Mouse (Mus musculus) thymus, adult 2 months (tissue): ENCODE data around the gene Lef1. TPM values are rescaled to one million over a fixed set of nuclear protein-coding genes. Genes with fewer than 3 reads are reported as not detected.

Experiments
- DNase-seq: peaks from one replicate; pipeline ENCODE4 v3.0.0; 2021
- H3K27ac ChIP-seq: fragments of 200-500 bp; 2 replicates; pipeline ENCODE4 v1.5.1; 2012; ENCODE audit warnings: low read length, control low read depth; ENCODE audit not compliant: control insufficient read depth, insufficient read depth
- H3K27me3 ChIP-seq: fragments of 200-500 bp; 2 replicates; pipeline ENCODE4 v1.6.1; 2012; ENCODE audit warnings: mild to moderate bottlenecking, low read length, moderate library complexity, mixed read lengths; ENCODE audit not compliant: control insufficient read depth, insufficient read depth
- H3K36me3 ChIP-seq: fragments of 200-500 bp; 2 replicates; pipeline ENCODE4 v1.6.1; 2012; ENCODE audit warnings: mild to moderate bottlenecking, low read length, moderate library complexity; ENCODE audit not compliant: control insufficient read depth, insufficient read depth
- H3K4me1 ChIP-seq: fragments of 200-500 bp; replicated peaks from 2 replicates; pipeline ENCODE4 v1.6.1; 2012; ENCODE audit warnings: low read length; ENCODE audit not compliant: control insufficient read depth, insufficient read depth
- H3K4me3 ChIP-seq: fragments of 200-500 bp; 2 replicates; pipeline ENCODE4 v1.5.1; 2012; ENCODE audit warnings: mild to moderate bottlenecking, low read length, control low read depth, moderate library complexity; ENCODE audit not compliant: control insufficient read depth, insufficient read depth
- CTCF ChIP-seq: fragments of 200-500 bp; IDR thresholded peaks from 2 replicates; pipeline ENCODE4 v1.5.1; 2012; ENCODE audit warnings: mild to moderate bottlenecking, control low read depth, low read length, moderate library complexity, borderline replicate concordance; ENCODE audit not compliant: control insufficient read depth, poor library complexity, insufficient read depth; ENCODE audit errors: extremely low read depth
- POLR2A ChIP-seq: fragments of 200-500 bp; IDR thresholded peaks from 2 replicates; pipeline ENCODE4 v1.6.1; 2012; ENCODE audit warnings: mild to moderate bottlenecking, low read length, control low read depth, moderate library complexity; ENCODE audit not compliant: control insufficient read depth, poor library complexity, insufficient read depth; ENCODE audit errors: extremely low read depth
- WGBS: fragments of 180-500 bp; shearing (Covaris S2); methylation state at CpG from one replicate; pipeline ENCODE4 v1.1.7; 2018; 5-methylcytosine and 5-hydroxymethylcytosine counted together
- polyA plus RNA-seq: library from polyadenylated mRNA; depleted of rRNA; stranded (reverse); fragments of >200 nt; gene quantifications from 2 replicates; pipeline ENCODE4 v1.2.3, GENCODE M21; 2012

Gene Lef1
- polyA plus RNA-seq, 1 experiment: 279 TPM

- Histone ChIP-seq H3K27ac (no peak overlapping the region), H3K36me3 (0 out of 2 replicates have a peak, but pooled peaks cover 6% of the 10 kb centered on the region), H3K27me3 (no peaks in the 10 kb centered on the region), H3K4me3 (no peak overlapping the region), H3K4me1 (peaks cover 28% of the 10 kb centered on the region)
- DNase-seq: no peak
- WGBS: 83% methylated on average over 11 of the region's 11 CpGs
- no peak for TF ChIP-seq POLR2A
- TF ChIP-seq CTCF: no peak
Measured at GRCm38 (mm10) chr3:131171292-131171960, 61.2 kb downstream of the Lef1 start.

DNA sequence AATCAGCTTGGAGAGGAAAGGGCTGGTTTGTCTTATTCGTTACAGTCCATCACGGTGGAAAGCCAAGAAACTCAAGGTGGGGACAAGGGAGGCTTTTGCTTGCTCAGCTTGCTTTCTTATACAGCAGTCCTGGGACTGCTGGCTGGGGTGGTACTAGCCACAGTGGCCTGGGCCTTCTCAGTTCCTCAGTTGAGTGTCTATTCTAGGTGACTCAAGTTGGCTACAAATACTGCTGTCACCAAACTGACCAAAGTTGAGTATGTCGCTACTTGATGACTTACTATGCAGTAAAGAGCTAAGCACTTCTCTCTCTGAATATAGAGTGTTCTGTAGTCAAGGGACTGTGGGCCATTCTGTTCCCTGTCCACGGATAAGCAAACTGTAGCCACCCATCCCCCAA, 62.0 kb downstream of the Lef1 start:
- Histone ChIP-seq H3K4me1 (peaks cover 30% of the 10 kb centered on the region), H3K4me3 (no peak overlapping the region), H3K27me3 (no peaks in the 10 kb centered on the region), H3K36me3 (0 out of 2 replicates have a peak, but pooled peaks cover 3% of the 10 kb centered on the region), H3K27ac (no peak overlapping the region; the same call in 1 of the 2 replicates)
- no peak for DNase-seq
- WGBS: 87% methylated on average over 4 of the region's 4 CpGs
- TF ChIP-seq CTCF: no peak
- TF ChIP-seq POLR2A: no peak

DNA sequence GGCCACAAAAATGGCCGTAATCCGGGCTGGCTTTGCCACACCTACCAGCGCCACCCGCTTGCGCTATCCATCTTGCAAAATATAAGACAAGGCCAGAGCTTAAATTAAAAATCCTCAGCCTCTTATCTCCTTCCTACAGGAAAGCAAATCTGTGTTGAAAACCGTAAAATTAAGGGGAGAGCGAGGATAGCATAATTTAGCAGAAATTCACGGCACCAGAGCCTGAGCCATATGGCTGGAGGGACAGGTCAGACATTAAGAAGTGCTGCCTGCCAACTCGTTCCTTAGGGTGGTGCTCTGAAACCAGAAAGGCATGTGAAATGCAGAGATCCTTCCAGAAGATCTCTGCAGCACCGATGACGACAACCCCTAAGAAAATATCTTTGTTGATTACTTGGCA, 70.7 kb downstream of the Lef1 start:
- DNase-seq: no peak
- WGBS: 91% methylated on average over 11 of the region's 11 CpGs
- Histone ChIP-seq H3K27ac (no peak overlapping the region), H3K4me1 (peaks cover 5% of the 10 kb centered on the region), H3K27me3 (no peaks in the 10 kb centered on the region), H3K4me3 (no peak overlapping the region), H3K36me3 (peaks cover 22% of the 10 kb centered on the region)
- no peak for TF ChIP-seq CTCF
- TF ChIP-seq POLR2A: no peak

GRCm38 (mm10) chr3:131182158-131182557, 71.9 kb downstream of the Lef1 start:
- Histone ChIP-seq H3K27me3 (no peaks in the 10 kb centered on the region), H3K4me1 (0 out of 2 replicates have a peak, but pooled peaks cover 2% of the 10 kb centered on the region), H3K27ac (no peak overlapping the region), H3K4me3 (no peak overlapping the region), H3K36me3 (peaks cover 34% of the 10 kb centered on the region)
- WGBS: 85% methylated on average over 6 of the region's 6 CpGs
- TF ChIP-seq CTCF (no peak), POLR2A (no peak)
- no peak for DNase-seq

DNA sequence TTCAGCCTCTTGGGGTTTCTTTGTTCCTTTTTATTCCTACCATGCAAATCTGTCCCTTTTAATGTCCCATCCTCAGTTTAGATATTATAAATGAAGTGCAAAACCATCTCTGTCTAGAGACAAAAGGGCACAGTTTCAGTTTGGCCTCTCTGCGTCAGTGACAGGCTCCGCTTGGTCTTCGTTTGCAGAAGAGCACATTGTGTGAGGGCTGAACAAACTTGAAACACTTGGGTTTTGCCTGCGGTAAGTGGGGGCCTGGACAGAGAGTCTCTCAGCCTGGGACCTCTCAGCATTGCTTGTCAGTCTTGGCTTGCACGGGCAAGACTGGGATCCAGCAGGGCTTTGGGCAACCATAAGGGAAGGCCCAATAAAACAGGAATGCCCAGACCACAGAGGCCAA, 75.9 kb downstream of the Lef1 start:
- WGBS: 94% methylated on average over 5 of the region's 5 CpGs
- H3K36me3 ChIP-seq: peaks cover 70% of the 10 kb centered on the region
- no peak overlapping the region for H3K4me3 ChIP-seq
- H3K27ac ChIP-seq: no peak overlapping the region
- no peak for DNase-seq
- TF ChIP-seq POLR2A (no peak), CTCF (no peak)
- peaks cover 12% of the 10 kb centered on the region for H3K4me1 ChIP-seq
- no peaks in the 10 kb centered on the region for H3K27me3 ChIP-seq

GRCm38 (mm10) chr3:131190239-131190638, 80.0 kb downstream of the Lef1 start:
- Histone ChIP-seq H3K4me1 (peaks cover 12% of the 10 kb centered on the region), H3K27ac (no peak overlapping the region), H3K27me3 (no peaks in the 10 kb centered on the region), H3K36me3 (peaks cover 90% of the 10 kb centered on the region), H3K4me3 (no peak overlapping the region)
- no peak for DNase-seq
- no peak for TF ChIP-seq CTCF
- TF ChIP-seq POLR2A: no peak
- WGBS: 83% methylated on average over 11 of the region's 11 CpGs
